Mouse (Mus musculus) mouse trophoblast stem cell (cell line): Measurements from ENCODE around the gene Serpine1.

Experiments
- in situ Hi-C, 2 experiments: fragments of 300-500 bp; cut with MseI, MboI; formaldehyde crosslinking; loops; 2 replicates in 1 of 2; 3 replicates in 1 of 2; pipeline ENCODE4 v1.15.1; 2025

Gene Serpine1

GRCm38 (mm10) chr5:137061809-137062481 is 10.1 kb downstream of the Serpine1 start:
- in situ Hi-C loops: no loop called here

GRCm38 (mm10) chr5:137054873-137055272 is 17.2 kb downstream of the Serpine1 start:
- in situ Hi-C loops: no loop called here

- in situ Hi-C loops: no loop called here
Measured at GRCm38 (mm10) chr5:137054299-137054698, 17.8 kb downstream of the Serpine1 start.

DNA sequence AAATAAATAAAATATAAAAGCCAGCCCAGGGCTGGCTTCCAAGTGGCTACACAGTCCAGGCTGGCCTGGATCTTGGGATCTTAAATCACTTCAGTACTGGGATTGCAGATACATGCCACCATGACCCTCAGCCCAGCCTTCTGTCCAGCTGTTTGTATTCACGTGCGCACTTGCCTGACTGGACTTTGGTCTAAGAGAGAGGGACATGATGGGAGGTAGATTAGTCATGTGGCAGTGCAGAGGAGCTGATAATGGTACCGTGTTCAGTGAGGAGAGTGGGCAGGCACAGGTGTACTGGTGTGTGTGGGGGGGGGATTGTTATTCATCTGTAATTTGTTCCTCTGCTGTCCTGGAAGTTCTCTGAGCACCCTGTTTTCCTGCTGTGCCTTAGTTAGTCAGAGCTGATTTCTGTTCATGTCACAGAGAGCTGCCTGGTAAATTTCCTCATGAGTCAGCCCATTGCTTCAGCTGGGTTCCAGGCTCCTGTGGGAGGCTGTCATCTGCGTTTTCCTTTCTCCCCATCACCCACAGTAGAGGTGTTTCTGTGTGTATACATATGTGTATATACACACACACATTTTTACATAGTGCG is 20.1 kb downstream of the Serpine1 start:
- in situ Hi-C loops: no loop called here

DNA sequence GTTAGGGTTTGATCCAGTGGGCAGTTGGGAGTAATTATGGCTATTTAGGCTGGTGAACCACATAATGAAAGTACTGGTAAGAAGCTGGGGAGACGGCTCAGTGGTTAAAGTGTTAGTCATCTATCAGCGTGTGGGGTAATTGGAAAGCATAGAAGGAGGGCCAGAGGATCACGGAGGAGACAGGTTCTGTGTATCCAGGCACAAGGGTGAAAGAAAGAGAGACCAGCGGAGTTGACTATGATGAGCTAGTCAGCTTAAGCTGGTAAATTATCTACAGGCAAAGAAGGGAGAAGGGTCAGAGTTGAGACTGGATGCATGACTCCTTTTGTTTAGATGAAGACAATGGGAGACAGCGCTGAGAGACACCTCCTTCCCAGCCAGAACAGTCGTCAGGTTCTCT is 20.9 kb downstream of the Serpine1 start:
- in situ Hi-C loops: no loop called here

DNA sequence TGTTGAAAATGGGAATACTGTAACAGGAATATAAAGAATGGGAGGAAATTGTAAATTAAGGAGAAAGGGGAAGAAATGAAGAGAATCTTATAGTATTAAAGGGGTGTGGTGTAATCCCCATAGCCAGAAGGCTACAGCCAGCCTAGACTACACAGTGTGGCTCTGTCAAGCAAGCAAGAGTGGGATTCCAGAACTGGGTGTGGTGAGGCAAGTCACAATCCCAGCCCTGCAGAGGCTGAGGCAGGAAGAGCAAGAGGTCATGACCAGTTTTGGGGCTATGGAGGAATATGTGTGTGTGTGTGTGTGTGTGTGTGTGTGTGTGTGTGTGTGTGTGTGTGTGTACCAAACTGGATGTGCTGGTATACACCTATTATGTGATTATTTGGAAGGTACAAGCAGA is 25.1 kb downstream of the Serpine1 start:
- in situ Hi-C loops: no loop called here

DNA sequence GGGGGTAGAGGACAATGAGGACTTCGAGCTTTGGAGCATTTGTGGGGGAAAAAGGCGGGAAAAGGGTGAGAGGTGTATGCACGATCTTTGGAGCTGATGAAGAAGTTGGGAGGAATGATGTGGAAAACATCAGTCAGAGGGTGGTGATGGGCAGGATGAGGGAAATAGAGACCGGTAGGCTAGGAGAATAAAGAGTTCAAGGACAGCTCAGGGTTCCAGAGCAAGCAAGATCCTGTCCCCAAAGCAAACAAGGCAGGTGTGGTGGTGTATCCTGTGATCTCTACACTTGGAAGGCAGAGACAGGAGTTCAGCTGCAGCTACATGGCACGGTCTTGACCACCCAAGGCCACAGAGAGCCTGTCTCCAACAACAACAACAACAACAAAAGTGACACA is 25.7 kb downstream of the Serpine1 start:
- in situ Hi-C loops: no loop called here

DNA sequence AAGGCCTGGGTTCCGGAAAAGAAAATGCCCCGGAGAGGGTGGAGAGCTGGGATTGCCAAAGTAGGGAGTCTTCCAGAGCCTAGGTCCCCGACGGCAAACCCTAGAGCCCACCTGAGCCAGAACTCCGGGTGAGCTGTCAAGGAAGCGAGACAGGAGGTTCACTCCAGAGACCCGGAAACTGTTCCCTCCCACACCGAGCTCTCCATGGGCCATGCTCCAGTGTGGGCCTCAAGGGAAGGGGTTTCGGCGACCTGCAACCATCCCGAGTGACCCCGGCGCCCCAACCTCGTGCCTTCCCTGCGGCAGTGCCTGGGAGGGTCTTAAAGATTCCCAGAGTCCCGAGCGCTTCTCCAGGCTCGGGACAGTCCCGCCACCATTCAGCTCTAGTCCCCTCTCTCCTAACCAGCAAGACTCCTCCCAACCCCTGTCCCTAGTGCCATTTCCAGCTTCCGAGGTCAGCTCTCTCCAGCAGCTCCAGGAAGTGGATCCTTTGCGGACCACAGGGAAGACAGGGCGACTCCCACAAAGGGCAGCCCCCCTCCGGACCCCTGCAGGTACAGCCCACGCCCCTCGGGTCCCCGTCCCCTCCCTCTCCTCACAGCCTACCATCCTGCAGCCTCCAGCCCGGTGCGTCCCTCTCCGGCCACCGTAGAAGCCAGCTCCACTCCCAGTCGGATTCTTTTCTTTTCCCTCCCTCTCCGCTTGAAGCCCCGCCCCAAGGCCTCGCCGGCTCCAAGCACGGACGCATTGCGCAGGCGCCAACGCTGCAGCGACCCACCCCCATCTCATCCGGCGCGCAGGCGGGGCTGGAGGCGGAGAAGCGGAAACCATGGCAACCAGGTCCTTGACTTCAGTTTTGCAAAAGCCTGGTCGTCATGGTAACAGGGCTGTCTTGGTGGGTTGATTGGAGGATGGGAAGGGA is 26.4 kb downstream of the Serpine1 start, which contains the start of gene Ap1s1:
TSS of gene Ap1s1 (minus strand) at position 734 of the 922 bp plus-strand sequence.
- in situ Hi-C loops: no loop called here

DNA sequence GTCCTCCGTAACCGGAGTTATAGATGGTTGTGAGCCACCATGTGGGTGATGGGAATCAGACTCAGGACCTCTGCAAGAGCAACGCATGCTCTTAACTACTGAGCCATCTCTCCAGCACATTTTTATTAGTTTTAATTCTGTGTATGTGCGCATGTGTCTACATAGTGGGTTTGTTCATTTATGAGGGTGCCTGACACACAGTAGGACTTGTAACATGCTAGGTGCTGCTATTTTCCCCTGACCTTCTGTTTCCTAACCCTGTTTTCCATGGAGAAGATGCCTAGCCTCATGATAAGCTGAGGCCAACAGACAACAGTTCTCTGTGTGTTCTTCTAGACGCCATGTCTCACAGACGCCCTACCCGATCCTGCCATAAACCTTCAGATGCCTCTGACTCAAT is 28.1 kb downstream of the Serpine1 start:
- in situ Hi-C loops: no loop called here

GRCm38 (mm10) chr5:137041442-137041841 is 30.6 kb downstream of the Serpine1 start:
- in situ Hi-C loops: no loop called here

DNA sequence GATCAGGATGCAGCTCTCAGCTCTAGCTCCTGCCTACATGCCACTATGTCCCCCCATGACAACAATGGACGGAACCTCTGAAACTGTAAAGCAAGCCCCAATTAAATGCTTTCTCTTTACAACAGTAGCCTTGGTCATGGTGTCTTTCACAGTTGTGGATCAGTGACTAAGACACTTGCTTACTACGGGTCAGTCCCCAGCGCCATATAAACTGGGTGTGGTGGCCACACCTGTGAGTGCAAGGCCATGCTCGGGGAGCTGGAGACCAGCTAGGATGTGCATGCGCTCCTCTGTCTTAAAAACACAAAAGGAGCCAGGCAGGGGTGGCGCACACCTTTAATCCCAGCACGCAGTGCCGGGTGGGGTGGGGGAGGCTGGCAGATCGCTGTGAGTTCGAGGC is 32.6 kb downstream of the Serpine1 start:
- in situ Hi-C loops: no loop called here

- in situ Hi-C loops: no loop called here
Measured at GRCm38 (mm10) chr5:137036211-137036610, 35.9 kb downstream of the Serpine1 start.

DNA sequence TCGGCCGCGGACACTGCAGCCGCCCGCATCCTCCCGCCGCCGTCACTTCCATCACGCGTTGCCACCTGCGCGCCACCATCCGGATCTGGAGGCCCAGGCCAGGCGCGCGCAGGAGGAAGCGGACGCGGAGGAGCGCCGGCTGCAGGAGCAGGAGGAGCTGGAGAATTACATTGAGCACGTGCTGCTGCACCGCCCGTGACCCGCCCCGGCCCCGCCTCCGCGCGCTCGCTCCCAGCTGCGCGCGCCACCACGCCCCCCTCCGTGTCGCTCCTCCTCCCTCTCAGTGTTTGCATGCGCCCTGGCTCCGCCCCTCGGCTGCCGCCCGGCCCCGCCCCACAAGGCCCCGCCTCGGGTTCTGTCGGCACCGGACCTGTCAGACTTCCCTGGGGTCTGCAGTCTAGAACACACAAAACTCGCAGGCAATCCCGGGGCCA is 39.4 kb downstream of the Serpine1 start:
- in situ Hi-C loops: no loop called here

GRCm38 (mm10) chr5:137032033-137032421 is 40.0 kb downstream of the Serpine1 start:
- in situ Hi-C loops: no loop called here

DNA sequence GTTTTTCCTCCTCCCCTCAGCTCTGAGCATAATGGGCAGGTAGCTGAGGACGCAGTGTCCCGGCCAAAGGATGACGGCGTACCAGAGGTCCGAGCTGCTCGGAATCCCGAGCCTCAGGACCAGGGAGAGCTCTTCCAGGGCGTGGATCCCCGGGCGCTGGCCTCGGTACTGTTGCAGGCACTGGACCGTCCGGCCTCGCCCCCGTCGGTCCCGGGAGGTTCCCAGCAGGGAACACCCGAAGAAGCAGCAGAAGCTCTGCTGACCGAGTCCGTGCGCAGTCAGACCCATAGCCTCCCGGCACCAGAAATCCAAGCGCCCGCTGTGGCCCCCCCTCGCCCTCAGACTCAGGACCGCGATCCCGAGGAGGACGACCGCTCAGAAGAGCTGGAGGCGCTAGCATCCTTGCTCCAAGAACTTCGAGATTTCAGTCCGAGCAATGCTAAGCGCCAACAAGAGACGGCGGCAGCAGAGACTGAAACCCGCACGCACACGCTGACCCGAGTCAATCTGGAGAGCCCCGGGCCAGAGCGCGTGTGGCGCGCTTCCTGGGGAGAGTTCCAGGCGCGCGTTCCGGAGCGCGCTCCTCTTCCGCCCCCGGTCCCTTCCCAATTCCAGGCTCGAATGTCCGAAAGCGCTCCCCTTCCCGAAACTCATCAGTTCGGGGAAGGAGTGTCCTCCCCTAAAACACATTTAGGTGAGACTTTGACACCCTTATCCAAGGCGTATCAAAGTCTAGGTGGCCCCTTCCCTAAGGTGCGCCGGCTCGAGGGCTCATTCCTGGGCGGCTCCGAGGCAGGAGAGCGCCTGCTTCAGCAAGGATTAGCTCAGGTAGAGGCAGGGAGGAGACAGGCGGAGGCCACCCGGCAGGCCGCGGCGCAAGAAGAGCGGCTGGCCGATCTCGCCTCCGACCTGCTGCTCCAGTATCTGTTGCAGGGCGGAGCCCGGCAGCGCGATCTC is 40.7 kb downstream of the Serpine1 start:
- in situ Hi-C loops: no loop called here

- in situ Hi-C loops: no loop called here
Measured at GRCm38 (mm10) chr5:137030416-137030810, 41.7 kb downstream of the Serpine1 start.

GRCm38 (mm10) chr5:137029643-137030415 is 42.2 kb downstream of the Serpine1 start:
- in situ Hi-C loops: loop anchor here in 1 of 2 experiments (10.0 kb wide), 1 partner anchor 75 kb away; no protein-coding TSS in a partner anchor

DNA sequence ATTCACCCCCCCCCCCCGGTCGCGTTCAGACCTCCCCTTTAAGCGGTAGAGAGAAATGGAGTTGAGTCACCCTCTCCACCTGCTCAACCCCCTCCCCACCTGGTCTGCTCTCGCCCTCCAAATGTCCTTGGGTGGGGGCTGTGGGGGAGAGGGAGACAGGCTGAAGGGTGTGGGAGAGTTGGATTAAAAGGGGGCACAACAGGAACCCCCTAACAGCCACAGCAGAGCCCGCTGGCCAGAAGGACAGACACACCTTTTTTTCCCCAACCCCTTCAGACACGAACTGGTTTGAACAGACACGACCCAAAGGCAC is 42.8 kb downstream of the Serpine1 start:
- in situ Hi-C loops: loop anchor here in 1 of 2 experiments (10.0 kb wide), 1 partner anchor 76 kb away; no protein-coding TSS in a partner anchor

- in situ Hi-C loops: loop anchor here in 1 of 2 experiments (10.0 kb wide), 1 partner anchor 76 kb away; no protein-coding TSS in a partner anchor
Measured at GRCm38 (mm10) chr5:137028561-137029272, 43.4 kb downstream of the Serpine1 start.

- in situ Hi-C loops: loop anchor here in 1 of 2 experiments (10.0 kb wide), 1 partner anchor 79 kb away; no protein-coding TSS in a partner anchor
Measured at GRCm38 (mm10) chr5:137026092-137026491, 46.0 kb downstream of the Serpine1 start, which contains the start of gene Vgf. Vgf (plus strand) TSS chr5:137026392.
